Mouse (Mus musculus) urinary bladder, postnatal 4 days (tissue): ENCODE data around the gene Fggy.

ENCODE experiments used
- DNase-seq, 2 experiments: peaks; one replicate each; pipeline ENCODE4 v3.0.0; 2021 to 2022; ENCODE audit warnings: low spot score in 2 of 2

The Fggy gene

DNA sequence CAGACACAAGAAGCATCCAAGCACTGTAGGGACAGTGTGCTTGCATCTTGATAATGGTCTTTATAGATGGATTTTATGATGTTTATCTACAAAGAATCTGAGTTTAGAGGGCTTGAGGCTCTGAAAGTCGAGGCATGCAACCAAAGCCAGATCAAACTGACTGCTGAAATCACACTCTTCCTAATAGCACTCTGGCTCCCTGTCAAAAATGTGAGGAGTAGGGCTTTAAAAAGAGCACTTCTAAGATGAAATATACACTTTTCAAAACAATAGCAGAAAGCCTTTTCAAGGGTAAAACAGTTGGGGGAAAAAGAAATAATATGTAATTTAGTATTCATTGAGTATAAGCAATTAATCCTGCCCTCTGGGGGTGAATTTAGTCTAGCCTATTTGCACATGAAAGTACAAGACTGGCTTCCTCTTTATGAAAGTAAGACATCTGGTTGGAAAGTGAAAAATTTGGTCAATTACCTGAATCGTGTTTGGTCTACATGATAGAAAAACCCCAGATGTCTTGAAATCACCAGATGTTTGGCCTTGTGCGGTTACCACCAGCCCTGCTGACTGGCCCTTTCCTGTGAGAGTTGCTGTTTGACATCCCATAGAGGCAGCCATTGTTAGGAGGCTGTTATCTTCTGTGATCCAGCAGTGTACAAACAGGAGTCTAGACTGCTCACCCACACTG, 172.0 kb downstream of the Fggy start:
- no peak for DNase-seq

- no peak for DNase-seq
Measured at GRCm38 (mm10) chr4:95731110-95731509, 173.8 kb downstream of the Fggy start.

DNA sequence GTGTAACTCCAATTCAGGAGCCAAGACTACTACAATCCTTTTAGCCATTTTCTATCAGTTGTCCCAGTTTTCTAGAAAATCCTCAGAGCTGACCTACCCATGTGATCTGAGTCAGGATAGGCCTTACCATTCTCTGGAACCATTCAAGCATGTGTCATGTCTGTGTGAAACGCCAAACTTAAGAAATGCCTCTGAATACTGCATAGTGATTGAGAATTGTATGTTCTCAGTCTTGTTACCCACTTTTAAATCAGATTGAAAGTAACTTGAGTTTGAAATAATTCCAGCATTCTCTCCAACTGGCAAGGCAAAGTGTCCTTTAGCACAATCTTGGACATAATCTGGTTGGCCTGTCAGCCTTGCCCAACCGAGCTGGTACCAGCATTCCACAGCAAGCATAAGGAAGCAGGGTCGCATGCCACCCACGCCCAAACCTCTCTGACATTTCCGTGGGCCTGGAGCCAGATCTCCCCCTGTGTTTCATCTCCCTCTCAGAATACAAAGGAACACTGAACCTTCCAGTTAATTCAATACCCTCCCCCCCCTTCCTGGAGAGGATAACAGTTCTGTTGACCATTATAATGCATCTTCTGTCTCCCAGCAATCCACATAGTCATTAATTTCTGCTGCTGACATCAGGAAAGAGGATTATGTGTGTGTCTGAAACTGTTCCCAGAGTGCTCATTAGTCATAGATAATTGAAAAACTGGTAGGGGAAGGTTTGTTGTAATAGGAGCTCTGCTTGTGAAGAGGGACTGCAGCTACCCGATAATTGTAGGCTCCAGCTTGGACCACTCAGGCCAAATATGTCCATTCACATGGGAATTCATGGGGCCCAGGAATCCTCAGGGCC, 176.3 kb downstream of the Fggy start:
- DNase-seq = no peak

DNA sequence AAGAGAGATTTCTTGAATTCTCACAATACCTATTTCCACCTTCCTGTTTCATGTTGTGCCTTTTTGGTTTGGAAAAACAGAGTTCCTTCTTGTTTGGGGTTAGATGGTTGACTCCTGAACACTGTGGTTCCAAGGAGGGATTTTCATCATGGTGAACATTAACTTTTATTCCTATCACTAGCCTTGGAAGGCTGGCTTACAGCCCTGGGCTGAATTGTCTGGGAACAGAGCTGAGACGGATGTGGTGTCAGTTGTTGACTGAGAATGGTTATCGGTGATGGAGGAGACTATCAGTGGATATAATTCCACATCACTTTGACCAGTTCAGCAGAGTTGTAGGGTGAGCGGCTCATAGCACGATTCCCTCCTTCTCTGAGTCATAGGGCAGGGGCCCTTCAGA, 178.7 kb downstream of the Fggy start:
- no peak for DNase-seq

- DNase-seq = no peak
Measured at GRCm38 (mm10) chr4:95736674-95737073, 179.4 kb downstream of the Fggy start.

GRCm38 (mm10) chr4:95738179-95738578, 180.9 kb downstream of the Fggy start:
- no peak for DNase-seq

GRCm38 (mm10) chr4:95738725-95739124, 181.4 kb downstream of the Fggy start:
- no peak for DNase-seq

DNA sequence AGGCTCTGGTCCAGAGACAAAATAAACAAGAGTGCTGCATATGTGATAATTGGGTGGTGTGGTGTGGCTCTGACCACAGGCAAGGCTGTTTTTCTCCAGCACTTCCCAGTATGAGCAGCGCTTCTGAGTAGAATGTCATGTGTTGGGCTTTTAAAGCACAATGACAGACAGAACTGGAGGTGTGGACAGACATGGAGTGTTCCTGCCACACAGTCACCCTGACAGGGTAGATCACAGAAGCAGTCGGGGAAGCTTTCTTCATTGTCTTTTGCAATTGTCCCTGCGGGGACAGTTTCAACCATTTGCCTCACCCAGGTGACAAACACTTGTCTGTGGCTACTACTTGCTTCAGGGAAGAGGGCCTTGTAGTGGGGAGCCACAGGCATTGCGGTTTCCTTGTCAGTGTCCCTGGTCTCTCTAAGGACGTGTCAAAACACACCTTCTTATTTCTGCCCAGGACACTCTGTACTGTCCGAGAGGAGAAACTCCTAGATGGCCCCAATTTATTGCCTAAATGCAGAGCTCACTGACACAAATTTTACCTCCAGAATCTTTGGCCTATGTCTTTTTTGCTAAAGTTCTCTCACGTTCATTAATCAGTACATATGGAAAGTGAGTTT, 183.9 kb downstream of the Fggy start:
- DNase-seq = no peak

- DNase-seq = no peak
Measured at GRCm38 (mm10) chr4:95742986-95743385, 185.7 kb downstream of the Fggy start.

DNA sequence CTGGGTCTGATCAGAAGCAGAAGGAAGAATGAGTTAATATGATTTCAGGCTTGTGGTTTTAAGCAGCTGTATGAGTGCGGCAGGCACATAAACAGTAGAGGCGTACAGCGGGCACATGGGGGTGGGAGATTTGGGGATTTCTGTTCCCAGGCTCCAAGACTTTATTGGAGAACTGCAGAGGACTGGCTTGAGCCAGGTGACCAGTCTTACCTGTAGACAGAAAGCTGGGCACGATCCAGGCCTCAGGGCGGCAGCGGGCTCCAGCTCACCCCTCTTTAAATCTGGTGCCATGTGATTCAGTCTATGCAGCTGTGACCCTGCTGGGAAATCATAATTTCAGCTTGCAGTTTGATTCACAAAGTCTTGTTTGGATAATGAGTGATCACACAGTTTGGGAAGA, 189.6 kb downstream of the Fggy start:
- DNase-seq = no peak

GRCm38 (mm10) chr4:95747415-95748202, 190.3 kb downstream of the Fggy start:
- DNase-seq = no peak

GRCm38 (mm10) chr4:95750186-95750585, 192.9 kb downstream of the Fggy start:
- DNase-seq = no peak

DNA sequence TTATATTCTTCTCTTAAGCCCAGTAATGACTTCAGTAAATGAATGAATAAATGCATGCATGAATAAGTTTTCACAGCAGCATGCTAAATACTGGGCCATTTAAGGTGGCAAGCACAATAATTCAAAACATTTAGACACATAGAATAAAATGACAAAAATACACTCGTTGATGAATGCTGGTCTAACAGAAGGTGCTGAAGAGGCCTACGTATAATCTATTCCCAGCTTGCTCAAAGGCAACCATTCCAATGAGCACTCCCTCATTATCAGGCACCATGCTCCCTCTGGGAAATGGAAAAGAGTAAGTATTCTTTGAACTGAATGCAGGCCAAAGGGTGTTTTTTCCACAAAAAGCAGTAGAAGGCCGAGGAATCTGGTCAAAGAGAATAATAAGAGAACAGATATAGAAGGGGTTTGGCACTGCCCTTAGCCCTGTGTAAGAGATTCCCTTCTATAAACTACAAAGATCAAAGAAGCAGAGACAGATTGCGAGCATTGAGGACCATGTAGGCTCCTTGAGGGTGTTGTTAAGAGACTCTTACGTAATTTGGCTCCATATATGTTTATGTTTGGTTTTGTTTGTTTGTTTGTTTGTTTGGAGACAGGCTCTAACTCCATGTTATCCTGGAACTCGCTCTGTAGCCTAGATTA, 195.4 kb downstream of the Fggy start:
- no peak for DNase-seq

GRCm38 (mm10) chr4:95759027-95759731, 201.9 kb downstream of the Fggy start:
- no peak for DNase-seq

DNA sequence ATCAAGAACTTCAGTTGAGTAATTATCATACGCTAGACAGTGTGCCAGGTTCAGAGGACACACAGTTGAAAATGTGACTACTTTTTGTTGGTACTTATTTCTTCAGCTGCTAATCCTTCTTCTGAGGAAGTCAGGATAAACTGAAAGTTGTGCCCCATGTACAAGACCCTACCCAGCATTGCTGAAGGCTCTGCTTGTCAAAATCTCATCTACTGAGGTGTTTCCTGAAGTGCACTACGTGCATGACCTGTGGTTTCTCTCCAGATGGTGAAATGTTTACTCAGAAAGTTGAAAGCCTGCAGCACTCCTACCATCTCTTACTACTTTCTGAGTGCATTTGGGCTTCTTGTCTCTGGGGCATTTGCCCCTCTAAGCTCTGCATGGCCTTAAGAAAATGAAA, 208.1 kb downstream of the Fggy start:
- no peak for DNase-seq

GRCm38 (mm10) chr4:95770469-95770868, 213.2 kb downstream of the Fggy start:
- DNase-seq = no peak

GRCm38 (mm10) chr4:95771542-95771941, 214.2 kb downstream of the Fggy start:
- no peak for DNase-seq

- no peak for DNase-seq
Measured at GRCm38 (mm10) chr4:95771945-95772344, 214.6 kb downstream of the Fggy start.

DNA sequence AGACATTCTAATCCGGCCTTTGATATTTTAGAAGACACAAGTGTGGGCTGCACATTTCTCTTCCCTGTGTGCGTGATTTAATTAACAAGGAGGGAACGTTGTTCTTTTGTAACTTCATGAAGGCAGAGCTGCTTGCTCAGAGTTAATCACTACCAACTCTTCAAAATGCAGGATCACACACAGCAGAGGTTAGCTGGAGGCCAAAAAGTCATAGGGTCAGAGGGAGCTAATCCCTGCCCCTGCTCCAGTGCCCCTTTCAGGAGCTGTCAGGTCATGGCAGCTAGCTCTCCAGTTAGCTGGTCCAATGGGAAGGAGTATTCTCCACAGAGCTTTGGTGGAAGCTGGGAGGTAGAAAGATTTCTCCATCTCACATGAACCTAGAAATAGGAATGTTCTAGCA, 215.4 kb downstream of the Fggy start:
- DNase-seq = no peak

- DNase-seq = no peak
Measured at GRCm38 (mm10) chr4:95775574-95775973, 218.3 kb downstream of the Fggy start.

DNA sequence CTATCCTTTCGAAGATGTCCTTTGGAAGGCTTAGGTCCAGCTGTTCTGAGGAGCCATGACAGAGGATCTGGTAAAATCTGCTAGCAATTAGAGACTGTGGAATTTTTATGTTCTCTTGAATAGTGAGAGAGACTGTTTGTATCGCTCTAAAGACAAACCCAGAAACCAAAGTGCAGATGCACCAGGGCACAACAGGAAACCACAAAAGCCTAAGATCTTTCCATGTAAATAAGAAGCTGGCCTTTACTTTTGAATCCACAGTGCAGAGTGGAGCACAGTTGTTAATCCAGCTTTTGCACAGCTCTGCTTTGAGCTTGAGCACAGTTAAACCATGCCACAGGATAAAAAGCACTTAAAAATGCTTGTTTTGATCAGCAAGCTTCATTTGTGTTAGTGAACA, 220.5 kb downstream of the Fggy start:
- DNase-seq = no peak
